Mouse (Mus musculus) granulocyte monocyte progenitor cell, adult 5-6 weeks (primary cell): Measurements from ENCODE around the gene Tns1. TPM values are rescaled to one million over a fixed set of nuclear protein-coding genes. Genes with fewer than 3 reads are reported as not detected.

Experiments
- ATAC-seq: replicated peaks from 2 replicates; pipeline ENCODE4 v1.8.0; 2016; ENCODE audit warnings: mild to moderate bottlenecking, moderate TSS enrichment, inconsistent platforms; ENCODE audit not compliant: poor library complexity, severe bottlenecking
- total RNA-seq, 2 experiments: library from RNA; stranded (forward) in 1 of 2; stranded (reverse) in 1 of 2; fragments of 200-712, 200-1000 nt in 1 of 2; fragments of >200 nt in 1 of 2; fragmentation: Nextera tagmentation in 1 of 2; gene quantifications; 2 replicates each; pipeline ENCODE4 v1.2.3; 2014 to 2017

Tns1 gene
- total RNA-seq, 2 experiments from 2014 or later: 3.0 to 29.0 TPM

GRCm38 (mm10) chr1:74041692-74042091 is 82.6 kb downstream of the Tns1 start:
- ATAC-seq: no peak

DNA sequence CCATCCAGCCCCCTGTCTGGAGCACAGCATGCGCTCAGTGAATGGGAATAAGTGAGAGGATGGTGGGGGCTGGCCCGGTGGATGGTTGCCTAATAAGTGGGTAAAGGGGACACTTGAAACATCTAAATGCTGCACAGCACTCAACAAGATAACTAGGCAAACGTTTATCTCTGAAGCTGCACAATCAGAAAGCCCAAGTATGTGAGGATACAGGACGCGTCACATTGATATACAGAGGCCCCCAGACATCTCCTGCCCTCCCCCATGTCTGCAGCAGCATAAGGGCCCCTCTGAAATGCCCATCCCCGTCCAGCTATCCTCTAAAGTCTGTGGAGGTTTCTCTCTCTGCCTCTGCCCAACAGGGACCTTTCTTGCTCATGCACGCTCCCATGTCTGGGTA is 83.1 kb downstream of the Tns1 start:
- ATAC-seq: no peak

- ATAC-seq: peak; percentile 43
These were observed 87.5 kb downstream of the Tns1 start for GRCm38 (mm10) chr1:74036560-74037390.

DNA sequence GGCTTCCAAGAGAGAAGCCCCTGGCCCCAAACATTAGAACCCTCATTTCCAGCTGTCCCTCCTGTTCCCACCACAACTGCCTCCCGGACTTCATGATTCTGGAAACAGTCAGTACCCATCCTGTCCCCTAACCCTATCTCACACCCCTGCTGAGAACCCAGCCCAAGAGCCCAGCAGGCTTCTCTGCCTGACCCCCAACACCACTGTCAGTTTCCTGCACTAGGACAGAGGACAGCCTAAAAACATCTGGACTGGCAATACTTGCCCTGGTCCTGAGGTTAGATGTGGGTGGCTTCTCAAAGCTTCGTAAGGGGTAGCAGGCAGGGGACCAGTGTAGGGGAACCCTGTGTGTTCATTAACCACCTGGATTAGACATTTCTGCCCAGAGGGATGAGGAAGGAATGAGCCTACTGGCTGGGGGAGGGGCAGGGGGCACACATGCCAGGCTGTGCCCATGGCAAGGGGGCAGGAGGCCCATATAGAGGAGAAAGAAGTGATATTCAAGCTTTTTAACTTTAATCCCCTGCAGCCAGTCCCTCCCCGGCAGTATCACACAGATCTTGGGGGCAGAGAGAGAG is 88.2 kb downstream of the Tns1 start:
- no peak for ATAC-seq

DNA sequence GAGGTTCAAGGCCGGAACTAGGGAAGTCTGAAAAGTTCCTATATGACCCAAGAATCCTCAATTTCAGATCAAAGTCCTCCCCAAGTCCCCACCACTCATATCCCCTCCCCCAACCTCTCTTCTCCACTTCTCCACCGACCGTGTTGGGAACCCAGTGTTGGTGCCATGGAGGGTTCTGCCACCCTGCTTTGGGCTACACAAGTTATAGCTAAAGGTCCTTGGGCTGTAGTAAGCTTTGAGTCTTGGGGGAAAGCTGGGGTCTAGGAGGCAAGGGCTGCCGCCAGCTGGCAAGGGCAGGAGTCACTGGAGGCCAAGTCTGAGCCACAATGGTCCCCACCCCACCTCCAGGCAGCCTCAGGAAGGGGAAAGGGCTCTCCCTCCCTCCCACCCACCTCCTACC is 88.8 kb downstream of the Tns1 start:
- no peak for ATAC-seq

GRCm38 (mm10) chr1:74034736-74035135 is 89.5 kb downstream of the Tns1 start:
- peak; percentile 82 for ATAC-seq

DNA sequence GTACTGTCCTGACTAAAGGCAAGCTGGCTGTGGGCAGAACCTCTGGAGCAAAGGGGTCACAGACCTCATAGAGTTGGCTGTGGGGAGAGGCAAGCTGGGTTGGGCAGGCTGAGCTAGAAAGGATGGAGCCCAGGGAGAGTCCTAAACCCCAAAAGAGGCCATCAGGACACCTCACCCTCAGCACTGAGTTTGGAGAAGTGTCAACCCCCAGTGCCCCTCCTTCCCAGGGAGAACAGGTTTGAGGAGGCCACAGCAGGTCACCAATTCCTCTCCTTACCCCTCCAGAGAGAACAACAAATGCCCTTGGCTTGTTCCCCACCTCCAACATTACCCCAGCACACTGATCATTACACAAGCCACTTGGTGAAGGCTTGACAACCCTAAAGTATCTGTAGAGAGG is 90.0 kb downstream of the Tns1 start:
- peak; percentile 6; the same call in 1 of the 2 replicates for ATAC-seq

GRCm38 (mm10) chr1:74033407-74033806 is 90.8 kb downstream of the Tns1 start:
- no peak for ATAC-seq

DNA sequence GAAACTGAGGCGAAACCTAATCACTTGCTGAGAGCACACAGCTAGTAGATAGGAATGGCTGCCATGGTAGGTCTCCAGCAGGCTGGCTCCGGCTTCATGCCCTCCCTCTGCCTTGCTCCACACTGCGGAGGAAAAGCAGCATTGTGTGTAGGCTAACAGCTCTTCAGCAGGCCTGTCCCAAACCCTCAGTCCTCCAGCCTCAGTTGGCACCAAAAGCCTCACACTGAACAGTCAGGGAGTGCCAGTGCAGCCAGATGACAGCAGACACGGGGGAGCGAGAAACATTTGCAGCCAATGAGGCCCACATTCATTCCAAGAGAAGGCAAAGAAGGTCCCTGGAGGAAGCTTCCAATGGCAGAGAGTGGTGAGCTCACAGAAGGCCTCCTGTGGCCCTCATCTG is 91.3 kb downstream of the Tns1 start:
- ATAC-seq: no peak

DNA sequence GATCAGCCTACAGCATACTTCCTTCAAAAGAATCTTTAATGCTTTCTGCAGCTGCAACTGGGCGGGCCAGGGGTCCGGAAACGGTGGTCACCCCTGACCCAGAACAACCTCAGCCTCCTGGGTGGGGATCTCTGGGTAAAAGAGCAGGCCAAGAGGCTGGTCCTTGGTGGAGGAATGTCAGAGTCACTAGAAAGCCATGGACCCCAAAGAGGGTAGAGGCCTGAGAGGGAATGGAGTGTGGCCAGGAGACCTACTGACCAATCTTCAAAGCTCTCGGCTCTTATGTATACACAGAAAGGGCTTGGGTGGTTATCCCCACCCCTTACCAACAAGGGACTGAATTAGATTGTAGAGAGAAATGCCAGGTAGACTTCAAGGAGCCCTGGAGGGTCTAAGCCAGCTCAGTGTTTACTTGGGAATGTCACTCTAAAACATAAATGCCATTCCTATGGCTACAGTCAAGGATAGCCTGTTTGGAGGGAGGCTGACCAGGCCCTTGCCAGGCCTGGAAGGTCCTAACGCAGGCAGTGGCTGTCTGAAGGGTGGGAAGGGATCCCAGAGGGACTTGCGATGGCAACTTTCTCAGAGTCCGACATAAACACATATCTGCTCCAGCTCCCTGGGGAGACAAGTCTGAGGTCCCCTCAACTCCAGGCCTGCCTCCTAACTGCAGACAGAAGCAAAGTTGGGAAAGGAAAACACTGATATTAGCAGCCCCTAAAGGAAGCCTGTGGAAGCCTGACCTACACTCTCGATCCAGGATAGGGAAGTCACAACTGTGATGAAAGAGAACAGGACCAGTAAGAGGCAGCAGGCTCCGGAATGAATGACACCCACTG is 92.3 kb downstream of the Tns1 start:
- no peak for ATAC-seq

GRCm38 (mm10) chr1:74030901-74031360 is 93.3 kb downstream of the Tns1 start:
- ATAC-seq: no peak

DNA sequence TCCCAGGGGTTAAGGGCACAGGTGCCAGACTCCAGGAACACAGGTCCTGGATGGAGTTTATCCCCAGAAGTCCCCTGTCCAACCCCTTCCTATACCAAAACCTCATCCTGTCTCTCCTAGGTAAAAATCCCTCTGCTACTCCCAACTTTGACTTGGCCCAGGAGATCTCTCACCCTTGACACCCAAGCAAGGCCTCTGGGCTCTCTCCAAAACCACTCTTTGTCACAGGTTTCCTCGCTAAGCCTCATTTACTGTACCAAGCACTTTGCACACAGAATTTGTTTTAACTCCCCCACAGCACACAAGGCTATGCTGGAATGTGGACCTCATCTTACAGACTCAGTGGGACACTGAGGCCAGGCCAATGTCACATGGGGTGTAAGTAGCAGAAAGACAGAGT is 94.0 kb downstream of the Tns1 start:
- ATAC-seq: no peak

DNA sequence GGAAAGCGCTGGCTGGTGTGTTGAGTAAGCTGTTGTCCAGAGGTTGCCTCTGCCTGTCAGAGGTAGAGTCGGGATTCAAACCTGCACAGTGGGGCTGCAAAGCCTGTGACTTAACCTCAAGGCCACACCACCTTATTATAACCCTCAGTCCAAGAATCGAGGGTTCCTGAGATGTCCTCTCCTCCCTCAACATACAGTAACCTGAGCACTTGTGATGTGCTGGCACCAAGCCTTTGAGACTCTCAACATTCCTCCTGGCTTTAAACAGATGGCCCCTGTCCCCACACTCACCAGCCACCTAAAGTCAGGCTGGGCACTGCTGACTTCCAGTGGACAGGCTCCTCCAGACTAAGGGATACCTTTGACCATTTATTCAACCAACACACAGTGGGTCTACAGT is 94.6 kb downstream of the Tns1 start:
- ATAC-seq: no peak

DNA sequence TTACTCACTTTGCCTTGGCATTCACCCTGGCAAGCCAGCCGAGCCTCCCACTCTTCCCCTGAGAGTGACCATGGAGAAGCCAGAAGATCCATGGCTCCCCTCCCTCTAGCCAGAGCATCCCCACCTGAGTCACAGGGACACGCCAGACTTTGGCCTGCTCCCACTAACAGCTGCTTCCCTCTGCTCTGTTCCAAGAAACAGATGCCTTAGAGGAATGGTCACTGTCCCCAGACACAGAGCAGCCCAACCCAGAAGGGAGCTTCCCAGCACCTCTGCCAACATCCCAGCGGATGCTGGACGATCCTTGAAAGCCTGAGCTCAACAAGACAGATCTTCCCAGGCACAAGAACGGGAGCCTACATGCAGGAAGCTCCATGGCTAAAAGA is 95.4 kb downstream of the Tns1 start:
- no peak for ATAC-seq

DNA sequence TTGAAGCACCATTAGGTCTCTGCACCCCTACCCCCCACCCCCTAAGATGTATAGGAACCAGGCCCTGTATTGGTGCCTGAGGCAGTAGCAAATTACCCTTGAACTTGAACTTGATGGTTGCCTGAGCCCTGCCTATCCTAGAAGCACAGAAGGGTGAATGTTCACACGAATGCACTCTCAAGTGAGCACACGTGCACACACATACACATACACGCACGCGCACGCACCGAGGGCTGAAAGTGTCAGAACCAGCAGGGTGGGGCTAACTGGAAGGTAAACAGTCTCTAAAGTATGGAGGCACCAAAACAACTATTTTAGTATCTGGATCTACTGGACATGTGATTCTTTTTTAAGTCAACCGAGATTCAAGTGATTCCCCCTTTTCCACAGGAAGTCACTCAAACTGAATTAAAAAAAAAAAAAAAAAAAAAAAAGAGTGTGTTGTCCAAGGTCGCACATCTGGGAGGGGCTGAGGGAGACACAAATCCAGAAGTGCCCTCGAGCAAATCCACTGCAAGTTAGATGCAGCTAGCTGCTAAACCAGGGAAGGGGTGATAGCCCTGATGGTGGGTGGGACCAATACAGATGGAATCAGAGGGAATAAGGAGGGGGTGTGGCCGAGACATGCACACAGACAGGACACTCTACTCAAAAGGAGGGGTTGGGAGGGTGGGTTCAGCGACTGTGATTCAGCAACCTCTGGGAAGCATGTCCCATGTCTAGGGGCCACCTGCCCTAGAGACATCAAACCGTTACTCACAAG is 96.0 kb downstream of the Tns1 start:
- ATAC-seq: no peak

DNA sequence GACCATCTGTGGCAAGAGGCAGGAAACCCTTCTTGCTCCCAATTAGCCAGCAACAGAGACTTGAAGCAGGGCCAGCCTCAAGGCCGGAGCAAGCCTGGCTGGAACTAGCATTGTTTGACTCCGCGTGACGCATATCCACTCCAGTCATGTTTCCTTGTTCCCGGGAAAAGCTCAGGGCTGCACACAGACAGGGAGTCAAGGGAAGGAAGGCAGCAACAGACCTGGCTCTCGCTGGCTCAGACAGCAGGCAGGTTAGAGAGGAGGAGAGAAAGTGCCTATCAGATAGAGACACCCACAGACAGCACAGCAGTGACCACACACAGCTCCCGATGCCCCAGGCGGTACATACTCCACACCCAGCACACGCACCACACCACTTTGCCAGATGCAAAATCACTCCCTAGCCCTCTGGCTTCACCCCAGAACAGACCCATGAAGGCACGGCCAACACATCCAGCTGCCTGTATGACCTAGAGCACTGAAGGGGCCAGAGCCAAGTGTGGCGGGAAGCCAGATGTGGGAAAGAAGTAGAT is 96.6 kb downstream of the Tns1 start:
- no peak for ATAC-seq

DNA sequence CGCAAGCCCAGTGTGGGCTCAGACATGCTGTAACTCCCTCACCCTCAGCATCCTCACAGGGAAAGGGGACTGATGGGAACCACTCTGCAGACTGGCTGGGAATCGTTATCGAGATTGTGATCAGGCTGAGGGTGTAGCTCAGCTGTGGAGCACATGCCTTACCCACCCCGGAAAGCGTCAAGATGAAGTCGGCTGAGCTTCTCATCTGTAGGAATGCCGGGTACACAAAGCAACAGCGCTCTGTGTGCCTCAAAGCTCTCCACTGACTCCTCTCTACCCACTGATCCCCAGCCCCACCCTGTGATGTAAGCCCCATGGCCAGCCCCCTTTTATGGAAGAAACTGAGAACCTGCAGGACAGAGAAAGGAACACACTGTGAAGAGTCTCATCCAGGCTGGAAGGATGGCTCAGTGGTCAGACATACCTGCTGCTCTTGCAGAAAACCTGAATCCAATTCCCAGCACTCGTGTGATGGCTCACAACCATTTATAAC is 97.5 kb downstream of the Tns1 start:
- ATAC-seq: no peak

GRCm38 (mm10) chr1:74025651-74026226 is 98.5 kb downstream of the Tns1 start:
- no peak for ATAC-seq

GRCm38 (mm10) chr1:74025227-74025626 is 99.0 kb downstream of the Tns1 start:
- peak; percentile 41; the same call in 1 of the 2 replicates for ATAC-seq
